Mouse (Mus musculus): Measurements from ENCODE around the gene Itk. TPM values are rescaled to one million over a fixed set of nuclear protein-coding genes. Genes with fewer than 3 reads are reported as not detected.

Itk gene
- polyA plus RNA-seq, 1 experiment: 94.9 TPM

- 95% methylated on average over 8 of the region's 8 CpGs for WGBS
- H3K27ac ChIP-seq (ENCODE audit: insufficient read depth, low read depth, low read length): no peak overlapping the region
- H3K4me1 ChIP-seq (ENCODE audit: control insufficient read depth, insufficient read depth, low read length): no peaks in the 10 kb centered on the region
- H3K4me3 ChIP-seq (ENCODE audit: insufficient read depth, low read depth, low read length): no peak overlapping the region
- no peak for TF ChIP-seq POLR2A (IDR thresholded peaks at IDR 0.05; ENCODE audit: insufficient read depth, low read depth, low read length)
- no peak for TF ChIP-seq CTCF (IDR thresholded peaks at IDR 0.05; ENCODE audit: insufficient read depth, low read depth, low read length)
These were observed 18.1 kb downstream of the Itk start for GRCm38 (mm10) chr11:46371250-46371649.

GRCm38 (mm10) chr11:46370457-46370856 lies 18.9 kb downstream of the Itk start:
- H3K27ac ChIP-seq (ENCODE audit: insufficient read depth, low read depth, low read length): no peak overlapping the region
- H3K4me3 ChIP-seq (ENCODE audit: insufficient read depth, low read depth, low read length): no peak overlapping the region
- WGBS: 92% methylated on average over 4 of the region's 4 CpGs
- TF ChIP-seq CTCF (IDR thresholded peaks at IDR 0.05; ENCODE audit: insufficient read depth, low read depth, low read length): no peak
- no peak for TF ChIP-seq POLR2A (IDR thresholded peaks at IDR 0.05; ENCODE audit: insufficient read depth, low read depth, low read length)
- no peaks in the 10 kb centered on the region for H3K4me1 ChIP-seq (ENCODE audit: control insufficient read depth, insufficient read depth, low read length)

GRCm38 (mm10) chr11:46366357-46366756 lies 23.0 kb downstream of the Itk start:
- Histone ChIP-seq H3K27ac (ENCODE audit: insufficient read depth, low read depth, low read length) (no peak overlapping the region), H3K4me3 (ENCODE audit: insufficient read depth, low read depth, low read length) (no peak overlapping the region), H3K4me1 (ENCODE audit: control insufficient read depth, insufficient read depth, low read length) (no peaks in the 10 kb centered on the region)
- TF ChIP-seq CTCF (IDR thresholded peaks at IDR 0.05; ENCODE audit: insufficient read depth, low read depth, low read length) (no peak), POLR2A (IDR thresholded peaks at IDR 0.05; ENCODE audit: insufficient read depth, low read depth, low read length) (no peak)
- WGBS: 65% methylated on average over 3 of the region's 3 CpGs

GRCm38 (mm10) chr11:46365744-46366143 lies 23.6 kb downstream of the Itk start:
- no peak overlapping the region for H3K4me3 ChIP-seq (ENCODE audit: insufficient read depth, low read depth, low read length)
- H3K4me1 ChIP-seq (ENCODE audit: control insufficient read depth, insufficient read depth, low read length): no peaks in the 10 kb centered on the region
- no peak overlapping the region for H3K27ac ChIP-seq (ENCODE audit: insufficient read depth, low read depth, low read length)
- TF ChIP-seq POLR2A (IDR thresholded peaks at IDR 0.05; ENCODE audit: insufficient read depth, low read depth, low read length) (no peak), CTCF (IDR thresholded peaks at IDR 0.05; ENCODE audit: insufficient read depth, low read depth, low read length) (no peak)
- WGBS: 91% methylated on average over 5 of the region's 5 CpGs

GRCm38 (mm10) chr11:46363864-46364263 lies 25.5 kb downstream of the Itk start:
- TF ChIP-seq POLR2A (IDR thresholded peaks at IDR 0.05; ENCODE audit: insufficient read depth, low read depth, low read length) (no peak), CTCF (IDR thresholded peaks at IDR 0.05; ENCODE audit: insufficient read depth, low read depth, low read length) (no peak)
- Histone ChIP-seq H3K4me3 (ENCODE audit: insufficient read depth, low read depth, low read length) (no peak overlapping the region), H3K4me1 (ENCODE audit: control insufficient read depth, insufficient read depth, low read length) (no peaks in the 10 kb centered on the region), H3K27ac (ENCODE audit: insufficient read depth, low read depth, low read length) (no peak overlapping the region)
- 99% methylated on average over 9 of the region's 9 CpGs for WGBS

GRCm38 (mm10) chr11:46362061-46363022 lies 27.0 kb downstream of the Itk start:
- no peak for TF ChIP-seq CTCF (IDR thresholded peaks at IDR 0.05; ENCODE audit: insufficient read depth, low read depth, low read length)
- TF ChIP-seq POLR2A (IDR thresholded peaks at IDR 0.05; ENCODE audit: insufficient read depth, low read depth, low read length): no peak
- Histone ChIP-seq H3K27ac (ENCODE audit: insufficient read depth, low read depth, low read length) (no peak overlapping the region), H3K4me1 (ENCODE audit: control insufficient read depth, insufficient read depth, low read length) (no peaks in the 10 kb centered on the region), H3K4me3 (ENCODE audit: insufficient read depth, low read depth, low read length) (no peak overlapping the region)
- 66% methylated on average over 18 of the region's 18 CpGs for WGBS

GRCm38 (mm10) chr11:46360991-46361665 lies 28.2 kb downstream of the Itk start:
- no peak overlapping the region for H3K4me3 ChIP-seq (ENCODE audit: insufficient read depth, low read depth, low read length)
- no peak overlapping the region for H3K27ac ChIP-seq (ENCODE audit: insufficient read depth, low read depth, low read length)
- no peak for TF ChIP-seq CTCF (IDR thresholded peaks at IDR 0.05; ENCODE audit: insufficient read depth, low read depth, low read length)
- TF ChIP-seq POLR2A (IDR thresholded peaks at IDR 0.05; ENCODE audit: insufficient read depth, low read depth, low read length): no peak
- no peaks in the 10 kb centered on the region for H3K4me1 ChIP-seq (ENCODE audit: control insufficient read depth, insufficient read depth, low read length)
- 87% methylated on average over 2 of the region's 2 CpGs for WGBS

GRCm38 (mm10) chr11:46358369-46358768 lies 30.9 kb downstream of the Itk start:
- 85% methylated on average over 1 of the region's 1 CpGs for WGBS
- no peak for TF ChIP-seq POLR2A (IDR thresholded peaks at IDR 0.05; ENCODE audit: insufficient read depth, low read depth, low read length)
- no peak for TF ChIP-seq CTCF (IDR thresholded peaks at IDR 0.05; ENCODE audit: insufficient read depth, low read depth, low read length)
- Histone ChIP-seq H3K4me1 (ENCODE audit: control insufficient read depth, insufficient read depth, low read length) (no peaks in the 10 kb centered on the region), H3K27ac (ENCODE audit: insufficient read depth, low read depth, low read length) (no peak overlapping the region), H3K4me3 (ENCODE audit: insufficient read depth, low read depth, low read length) (no peak overlapping the region)

Data from olfactory bulb, adult 2 months (tissue).